Mouse (Mus musculus) MEL (cell line): Measurements from ENCODE around the gene Nes. TPM values are rescaled to one million over a fixed set of nuclear protein-coding genes. Genes with fewer than 3 reads are reported as not detected.
A peak's percentile ranks its signal among the peaks of the same experiment; 100 is the strongest.

Experiments used
- DNase-seq: peaks from one replicate; pipeline ENCODE4 v3.0.0; 2011; ENCODE audit warnings: low read depth, low spot score
- H3K27ac ChIP-seq: 2 replicates; pipeline ENCODE4 v1.5.1; 2012; ENCODE audit warnings: low read depth, mild to moderate bottlenecking, control low read depth, low read length, moderate library complexity; ENCODE audit not compliant: control insufficient read depth
- H3K27me3 ChIP-seq, 2 experiments: fragments of 150-350 bp in 1 of 2; sonication (generic) in 1 of 2; 2 replicates each; pipeline ENCODE4 v1.6.1; 2012; ENCODE audit warnings: low read length in 2 of 2, mild to moderate bottlenecking in 2 of 2, improper control_type of control experiment in 1 of 2, moderate library complexity in 1 of 2; ENCODE audit not compliant: insufficient read depth in 2 of 2, control insufficient read depth in 1 of 2
- H3K36me3 ChIP-seq, 2 experiments: 2 replicates each; pipeline ENCODE4 v1.6.1; 2012 to 2014; ENCODE audit warnings: low read length in 2 of 2, improper control_type of control experiment in 1 of 2, inconsistent platforms in 1 of 2, mild to moderate bottlenecking in 1 of 2; ENCODE audit not compliant: insufficient read depth in 2 of 2, control insufficient read depth in 1 of 2
- H3K4me1 ChIP-seq, 2 experiments: fragments of 150-350 bp in 1 of 2; sonication (generic) in 1 of 2; 2 replicates each; pipeline ENCODE4 v1.6.1; 2012; ENCODE audit warnings: low read length in 2 of 2, improper control_type of control experiment in 1 of 2, mild to moderate bottlenecking in 1 of 2; ENCODE audit not compliant: insufficient read depth in 2 of 2, control insufficient read depth in 1 of 2
- H3K4me3 ChIP-seq, 2 experiments: fragments of 150-350 bp in 1 of 2; sonication (generic) in 1 of 2; 2 replicates each; pipeline ENCODE4 v1.5.1; 2012; ENCODE audit warnings: low read depth in 2 of 2, low read length in 2 of 2, mild to moderate bottlenecking in 2 of 2, moderate library complexity in 2 of 2, control low read depth in 1 of 2, improper control_type of control experiment in 1 of 2; ENCODE audit not compliant: control insufficient read depth in 1 of 2, insufficient read depth in 1 of 2
- H3K79me2 ChIP-seq: 2 replicates; pipeline ENCODE4 v1.6.1; 2012; ENCODE audit warnings: mild to moderate bottlenecking, low read length, moderate library complexity; ENCODE audit not compliant: control insufficient read depth, poor library complexity, insufficient read depth
- H3K9ac ChIP-seq: 2 replicates; pipeline ENCODE4 v1.6.1; 2012; ENCODE audit warnings: low read depth, mild to moderate bottlenecking, control low read depth, low read length, moderate library complexity; ENCODE audit not compliant: control insufficient read depth, poor library complexity, severe bottlenecking
- H3K9me3 ChIP-seq: fragments of 150-350 bp; sonication (generic); replicated peaks from 2 replicates; pipeline ENCODE4 v1.6.1; 2012; ENCODE audit warnings: mild to moderate bottlenecking, low read length, improper control_type of control experiment, moderate library complexity; ENCODE audit not compliant: insufficient read depth
- E2F4 ChIP-seq: IDR thresholded peaks from 2 replicates; pipeline ENCODE4 v1.6.1; 2011; ENCODE audit warnings: low read depth, low read length, improper control_type of control experiment, borderline replicate concordance
- ELF1 ChIP-seq: IDR thresholded peaks from 2 replicates; pipeline ENCODE4 v1.6.1; 2014; ENCODE audit warnings: low read depth, mild to moderate bottlenecking, inconsistent platforms, low read length, improper control_type of control experiment, moderate library complexity
- ETS1 ChIP-seq: IDR thresholded peaks from 2 replicates; pipeline ENCODE4 v1.6.1; 2012; ENCODE audit warnings: low read depth, mild to moderate bottlenecking, inconsistent platforms, low read length, improper control_type of control experiment, moderate library complexity
- GABPA ChIP-seq: IDR thresholded peaks from 2 replicates; pipeline ENCODE4 v1.6.1; 2012; ENCODE audit warnings: low read depth, mild to moderate bottlenecking, inconsistent platforms, low read length, improper control_type of control experiment, moderate library complexity
- GATA1 ChIP-seq: IDR thresholded peaks from 2 replicates; pipeline ENCODE4 v1.6.1; 2011; ENCODE audit warnings: low read depth, low read length, improper control_type of control experiment
- MAFK ChIP-seq: IDR thresholded peaks from 2 replicates; pipeline ENCODE4 v1.6.1; 2011; ENCODE audit warnings: low read depth, mild to moderate bottlenecking, low read length, improper control_type of control experiment, borderline replicate concordance
- MAX ChIP-seq: IDR thresholded peaks from 2 replicates; pipeline ENCODE4 v1.6.1; 2011; ENCODE audit warnings: low read length, improper control_type of control experiment
- MAZ ChIP-seq: IDR thresholded peaks from 2 replicates; pipeline ENCODE4 v1.6.1; 2012; ENCODE audit warnings: low read depth, mild to moderate bottlenecking, inconsistent platforms, low read length, improper control_type of control experiment
- MXI1 ChIP-seq: IDR thresholded peaks from 2 replicates; pipeline ENCODE4 v1.6.1; 2011; ENCODE audit warnings: mild to moderate bottlenecking, low read depth, low read length, improper control_type of control experiment
- MYB ChIP-seq: IDR thresholded peaks from 2 replicates; pipeline ENCODE4 v1.6.1; 2011; ENCODE audit warnings: mild to moderate bottlenecking, low read depth, low read length, improper control_type of control experiment
- MYC ChIP-seq: IDR thresholded peaks from 2 replicates; pipeline ENCODE4 v1.6.1; 2011; ENCODE audit warnings: low read depth, mild to moderate bottlenecking, low read length, improper control_type of control experiment, moderate library complexity
- POLR2AphosphoS5 ChIP-seq: IDR thresholded peaks from 2 replicates; pipeline ENCODE4 v1.6.1; 2012; ENCODE audit warnings: low read depth, borderline replicate concordance, mild to moderate bottlenecking, inconsistent platforms, low read length, moderate library complexity, mixed read lengths
- RAD21 ChIP-seq: IDR thresholded peaks from 2 replicates; pipeline ENCODE4 v1.6.1; 2011; ENCODE audit warnings: mild to moderate bottlenecking, low read depth, low read length, improper control_type of control experiment
- RCOR1 ChIP-seq: IDR thresholded peaks from 2 replicates; pipeline ENCODE4 v1.6.1; 2012; ENCODE audit warnings: low read depth, mild to moderate bottlenecking, inconsistent platforms, low read length, improper control_type of control experiment
- SIN3A ChIP-seq: IDR thresholded peaks from 2 replicates; pipeline ENCODE4 v1.6.1; 2012; ENCODE audit warnings: low read length, improper control_type of control experiment, inconsistent platforms
- UBTF ChIP-seq: IDR thresholded peaks from 2 replicates; pipeline ENCODE4 v1.6.1; 2012; ENCODE audit warnings: low read depth, mild to moderate bottlenecking, inconsistent platforms, low read length, improper control_type of control experiment, moderate library complexity, borderline replicate concordance; ENCODE audit not compliant: insufficient read depth
- USF1 ChIP-seq: IDR thresholded peaks from 2 replicates; pipeline ENCODE4 v1.6.1; 2014; ENCODE audit warnings: low read depth, mild to moderate bottlenecking, inconsistent platforms, low read length, improper control_type of control experiment, moderate library complexity
- ZC3H11A ChIP-seq: IDR thresholded peaks from 2 replicates; pipeline ENCODE4 v1.6.1; 2012; ENCODE audit warnings: low read depth, mild to moderate bottlenecking, inconsistent platforms, low read length, improper control_type of control experiment
- ZMIZ1 ChIP-seq: IDR thresholded peaks from 2 replicates; pipeline ENCODE4 v1.6.1; 2012; ENCODE audit warnings: low read depth, mild to moderate bottlenecking, inconsistent platforms, low read length, improper control_type of control experiment, moderate library complexity
- ZNF384 ChIP-seq: IDR thresholded peaks from 2 replicates; pipeline ENCODE4 v1.6.1; 2012; ENCODE audit warnings: low read depth, mild to moderate bottlenecking, inconsistent platforms, low read length, improper control_type of control experiment
- polyA plus RNA-seq, 2 experiments: library from polyadenylated mRNA; stranded (reverse) in 1 of 2; unstranded in 1 of 2; fragments of >175 nt in 1 of 2; fragments of >200 nt in 1 of 2; gene quantifications; 2 replicates each; pipeline versions ENCODE4 v1.2.1 to v1.2.4; 2012; ENCODE audit warnings: low replicate concordance in 2 of 2, low read depth in 1 of 2; ENCODE audit not compliant: insufficient read length in 2 of 2, insufficient read depth in 1 of 2, missing spikeins in 1 of 2
- total RNA-seq: library from RNA; depleted of rRNA; stranded (reverse); fragments of 300-350 nt; gene quantifications from 2 replicates; pipeline ENCODE4 v1.2.3, GENCODE M21; 2012

The Nes gene
- total and polyA plus RNA-seq, 3 experiments, result 0.01 TPM; not detected in 2

- H3K4me1 ChIP-seq, result no peaks in the 10 kb centered on the region
- peaks cover 8 to 13% of the 10 kb centered on the region in 2 experiments; a peak in 3 of 4 replicates for H3K27me3 ChIP-seq
- no peak for DNase-seq
- no peaks in the 10 kb centered on the region for H3K9me3 ChIP-seq
- no peak overlapping the region for H3K4me3 ChIP-seq
- H3K27ac ChIP-seq, result no peak overlapping the region
- H3K9ac ChIP-seq, result no peak overlapping the region
- H3K36me3 ChIP-seq, result no peaks in the 10 kb centered on the region
- H3K79me2 ChIP-seq, result no peaks in the 10 kb centered on the region
- TF ChIP-seq RCOR1, result no peak
- TF ChIP-seq USF1, result no peak
- TF ChIP-seq MXI1, result no peak
- no peak for TF ChIP-seq MAX
- TF ChIP-seq, all 39 proteins: peak for 0
Measured at GRCm38 (mm10) chr3:87981214-87981760, 10.4 kb downstream of the Nes start.

GRCm38 (mm10) chr3:87981894-87982835, 11.3 kb downstream of the Nes start:
- H3K36me3 ChIP-seq, result no peaks in the 10 kb centered on the region
- no peaks in the 10 kb centered on the region for H3K9me3 ChIP-seq
- no peak for TF ChIP-seq ZNF384
- TF ChIP-seq MAFK, result no peak
- TF ChIP-seq ELF1, result no peak
- TF ChIP-seq POLR2AphosphoS5, result no peak
- no peak for TF ChIP-seq SIN3A
- peaks cover 5 to 12% of the 10 kb centered on the region in 2 experiments; a peak in 3 of 4 replicates for H3K27me3 ChIP-seq
- H3K4me3 ChIP-seq, result no peak overlapping the region
- no peaks in the 10 kb centered on the region for H3K4me1 ChIP-seq
- no peak overlapping the region for H3K9ac ChIP-seq
- no peak for DNase-seq
- H3K79me2 ChIP-seq, result no peaks in the 10 kb centered on the region
- H3K27ac ChIP-seq, result no peak overlapping the region

DNA sequence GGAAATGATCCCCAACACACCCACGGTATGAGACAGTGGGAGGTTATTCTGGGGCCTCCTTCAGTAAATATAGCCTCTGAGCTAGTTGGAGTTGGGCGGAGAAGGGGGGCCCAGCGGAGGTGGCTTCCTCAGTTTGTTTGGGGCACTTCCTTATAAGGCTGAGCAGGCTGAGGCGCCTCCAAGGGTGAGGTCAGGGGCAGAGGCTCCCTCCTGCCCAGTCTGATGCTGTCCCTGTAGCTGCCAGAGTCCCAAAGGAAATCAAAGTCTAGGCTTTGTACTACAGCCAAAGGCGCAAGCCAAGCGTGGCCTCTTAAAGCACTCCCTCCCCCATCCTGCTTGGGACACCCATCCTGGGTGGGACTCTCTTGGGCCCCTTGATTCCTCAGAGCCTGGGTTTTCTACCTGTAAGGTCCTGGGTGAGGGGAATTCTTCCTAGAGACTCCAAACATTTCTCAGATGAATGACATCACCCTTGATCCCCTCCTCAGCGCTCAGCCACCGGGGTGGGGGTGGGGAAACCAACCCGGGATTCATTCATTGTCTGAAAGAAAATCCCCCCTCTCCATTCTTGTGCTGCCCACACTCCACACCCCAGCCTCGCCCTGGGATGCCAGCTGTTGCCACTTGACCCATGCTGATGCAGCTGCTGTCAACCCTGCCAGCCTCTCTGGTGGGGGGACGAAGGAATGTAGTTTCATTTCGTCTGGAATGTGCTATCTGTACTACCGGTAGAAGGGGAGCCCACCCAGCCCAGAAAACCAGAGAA, 12.1 kb downstream of the Nes start:
- peaks cover 2 to 12% of the 10 kb centered on the region in 2 experiments; a peak in 3 of 4 replicates for H3K27me3 ChIP-seq

More for the DNA sequence above, 12.1 kb downstream of the Nes start:
- TF ChIP-seq ELF1, result no peak
- no peak for TF ChIP-seq ETS1
- no peak for TF ChIP-seq E2F4
- no peak for TF ChIP-seq ZMIZ1
- no peak for TF ChIP-seq MYB
- TF ChIP-seq MXI1, result no peak
- TF ChIP-seq MYC, result no peak
- no peak for TF ChIP-seq GABPA
- TF ChIP-seq UBTF, result no peak
- TF ChIP-seq POLR2AphosphoS5, result no peak
- no peak for TF ChIP-seq GATA1
- TF ChIP-seq MAZ, result no peak
- TF ChIP-seq ZC3H11A, result no peak
- TF ChIP-seq RAD21, result no peak
- TF ChIP-seq, all 39 proteins: peak for 0
- H3K9ac ChIP-seq, result no peak overlapping the region
- DNase-seq, result peak; percentile 23
- no peaks in the 10 kb centered on the region for H3K9me3 ChIP-seq
- H3K4me1 ChIP-seq, result no peaks in the 10 kb centered on the region; a peak in 1 of 4 replicates
- H3K79me2 ChIP-seq, result no peaks in the 10 kb centered on the region
- no peak overlapping the region for H3K27ac ChIP-seq
- peak overlapping the region; percentile 9 to 38; a peak in 3 of 4 replicates for H3K4me3 ChIP-seq
- H3K36me3 ChIP-seq, result no peaks in the 10 kb centered on the region
